Mouse (Mus musculus) retina, postnatal 7 days (tissue): Measurements from ENCODE around the gene Dnajc13.

Experiments
- DNase-seq: peaks from one replicate; pipeline ENCODE4 v3.0.0-alpha.2; 2012; ENCODE audit warnings: low read depth, low spot score

The Dnajc13 gene

DNA sequence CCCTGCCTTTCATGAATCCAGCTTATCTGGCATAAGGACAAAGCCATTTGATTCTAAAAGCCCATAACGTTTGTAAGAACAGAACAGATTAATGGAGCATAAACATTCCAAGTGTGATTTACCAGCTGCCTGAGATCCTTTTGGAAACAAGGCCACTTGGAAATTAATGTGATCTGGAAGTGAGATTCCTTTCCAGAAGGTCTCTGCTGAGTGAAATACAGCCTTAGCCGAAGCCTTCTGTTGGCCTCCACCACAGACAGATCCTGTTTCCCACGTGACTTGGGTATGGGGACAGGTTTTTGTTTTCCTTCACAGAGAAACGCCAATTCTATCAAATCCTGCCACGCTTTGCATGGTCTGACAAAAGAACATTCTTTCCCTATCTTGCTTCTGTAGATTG is 139.1 kb downstream of the Dnajc13 start:
- DNase-seq: no peak

DNA sequence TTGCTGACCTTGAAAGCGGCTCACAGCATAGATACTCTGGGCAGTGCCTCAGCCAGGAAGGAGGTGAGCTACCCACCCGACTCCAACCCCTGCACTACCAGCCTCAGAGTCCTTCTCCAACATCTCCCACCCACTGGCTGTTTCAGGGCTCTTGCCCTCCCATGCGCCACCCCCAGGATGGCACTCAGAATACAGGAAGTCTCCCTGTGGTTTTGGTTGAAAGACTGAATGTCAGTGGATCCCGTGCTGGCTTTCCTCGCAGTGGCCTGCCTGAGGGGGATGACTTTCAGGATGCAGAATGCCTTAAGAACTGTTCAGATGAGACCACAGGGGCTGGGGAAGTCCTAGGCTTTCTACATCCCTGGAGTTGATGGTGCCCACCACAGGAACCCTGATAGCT is 139.6 kb downstream of the Dnajc13 start:
- no peak for DNase-seq

DNA sequence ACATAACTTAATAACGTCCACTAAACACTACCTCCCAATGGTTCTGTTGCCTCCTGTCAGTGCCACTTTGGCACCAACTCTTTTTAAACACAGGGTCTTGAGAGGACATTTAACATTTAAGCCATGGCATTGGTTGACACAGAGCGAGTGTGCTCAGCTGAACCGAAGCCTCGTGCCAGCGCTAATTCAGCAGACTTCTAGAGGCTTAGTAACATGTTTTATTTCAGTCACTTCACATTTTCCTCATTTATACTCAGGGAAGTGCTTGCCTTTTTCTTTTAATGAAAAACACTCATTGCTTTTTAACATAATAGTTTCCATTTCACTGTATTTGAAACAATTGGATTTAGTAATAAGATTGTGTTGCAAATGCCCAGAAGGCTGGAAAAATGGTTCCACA is 153.6 kb downstream of the Dnajc13 start:
- DNase-seq: no peak

DNA sequence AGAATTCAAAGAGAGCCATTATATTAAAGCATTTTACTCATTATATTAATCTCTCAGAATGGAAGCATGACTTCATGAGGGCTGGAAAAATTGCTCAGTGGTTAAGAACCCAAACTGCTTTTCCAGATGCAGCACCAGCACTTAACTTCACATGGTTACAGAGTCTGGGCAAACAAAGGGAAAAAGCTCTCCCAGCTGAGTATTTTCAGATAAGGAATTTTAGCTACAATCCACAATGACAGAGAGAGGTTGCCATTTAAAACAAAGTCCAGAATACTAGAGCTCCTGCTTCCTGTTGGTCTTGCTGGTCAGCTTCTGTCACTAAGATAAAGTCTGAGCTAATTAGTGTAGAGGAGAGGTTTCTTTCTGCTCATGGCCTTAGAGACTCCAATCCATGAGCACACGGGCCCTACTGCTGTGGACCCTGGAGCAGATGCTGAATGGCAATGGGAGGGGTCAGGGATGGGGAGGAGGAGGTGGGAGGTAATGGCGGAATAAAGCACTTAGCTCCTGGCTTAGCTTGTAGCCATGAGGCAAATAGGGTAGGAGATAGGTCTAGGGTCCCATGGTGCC is 154.1 kb downstream of the Dnajc13 start:
- no peak for DNase-seq

DNA sequence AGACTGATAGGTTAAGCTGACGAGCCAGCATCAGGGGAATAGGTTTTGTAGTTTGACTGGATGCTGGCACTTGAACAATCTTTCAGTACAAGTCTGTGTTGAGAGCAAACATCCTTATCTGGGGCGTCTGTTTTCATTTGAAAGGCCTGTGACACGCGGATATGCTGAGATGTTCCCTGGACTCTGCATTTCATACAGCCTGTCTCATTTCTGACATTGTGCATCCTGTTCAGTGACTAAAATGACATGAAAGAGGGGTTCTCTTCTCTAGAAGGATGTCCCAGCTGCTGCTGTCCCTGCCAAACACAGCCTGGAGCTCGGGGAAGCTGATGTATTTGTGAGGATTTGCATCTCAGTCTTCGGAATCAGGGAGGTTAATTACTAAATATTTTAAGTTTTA is 155.2 kb downstream of the Dnajc13 start:
- DNase-seq: no peak

DNA sequence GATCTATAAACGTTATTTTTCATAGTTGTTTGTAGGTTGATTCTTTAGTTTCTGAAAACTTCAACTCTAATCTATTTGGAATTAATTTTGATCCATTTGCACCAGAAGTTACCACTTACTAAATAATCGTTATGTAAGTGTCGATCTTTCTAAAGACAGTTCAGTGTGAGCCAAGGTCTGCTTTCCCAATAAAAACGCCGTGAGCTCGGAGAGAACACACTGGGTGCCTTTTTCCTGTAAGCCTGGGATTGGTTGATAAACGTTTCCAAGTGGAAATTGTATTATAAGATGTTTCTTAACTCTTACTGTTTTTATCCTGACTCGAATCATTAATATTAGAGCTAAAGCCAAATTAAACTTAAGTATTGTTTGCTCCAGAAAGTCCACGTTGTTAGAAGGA is 155.8 kb downstream of the Dnajc13 start:
- DNase-seq: no peak

DNA sequence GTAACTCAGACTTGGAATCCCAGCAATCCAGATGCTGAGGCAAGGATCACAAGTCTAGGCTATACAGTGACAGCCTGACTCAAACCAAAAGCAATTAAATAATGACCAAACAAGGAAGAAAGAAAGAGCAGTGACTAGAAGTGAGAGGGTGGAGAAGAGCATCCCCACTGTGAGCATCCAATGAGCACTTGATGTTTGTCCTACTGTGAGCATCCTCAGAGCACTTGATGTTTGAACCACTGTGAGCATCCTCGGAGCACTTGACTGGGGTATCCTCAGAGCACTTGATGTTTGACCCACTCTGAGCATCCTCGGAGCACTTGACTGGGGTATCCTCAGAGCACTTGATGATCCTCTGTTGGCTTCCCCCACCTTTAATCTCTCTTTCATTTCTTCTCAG is 157.7 kb downstream of the Dnajc13 start:
- DNase-seq: no peak

DNA sequence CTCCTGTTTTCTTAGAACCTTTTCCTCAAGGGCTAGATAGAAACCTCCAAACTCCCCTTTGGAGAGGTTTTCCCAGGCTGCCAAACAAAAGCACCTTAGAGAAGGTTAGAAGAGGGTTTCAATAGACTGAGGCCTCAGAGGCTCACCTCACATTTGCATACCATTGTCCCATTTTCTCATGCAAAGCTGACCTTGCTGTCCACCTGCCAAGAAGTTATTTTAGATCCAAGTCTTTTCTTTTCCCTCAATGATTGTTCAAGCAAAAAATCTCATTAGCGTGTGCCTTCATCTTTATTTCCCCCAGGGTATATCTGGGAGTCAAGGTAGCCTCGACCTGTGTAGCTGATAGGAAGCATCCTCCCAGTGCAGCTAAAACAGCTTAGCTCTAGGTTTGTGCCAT is 159.8 kb downstream of the Dnajc13 start:
- no peak for DNase-seq

DNA sequence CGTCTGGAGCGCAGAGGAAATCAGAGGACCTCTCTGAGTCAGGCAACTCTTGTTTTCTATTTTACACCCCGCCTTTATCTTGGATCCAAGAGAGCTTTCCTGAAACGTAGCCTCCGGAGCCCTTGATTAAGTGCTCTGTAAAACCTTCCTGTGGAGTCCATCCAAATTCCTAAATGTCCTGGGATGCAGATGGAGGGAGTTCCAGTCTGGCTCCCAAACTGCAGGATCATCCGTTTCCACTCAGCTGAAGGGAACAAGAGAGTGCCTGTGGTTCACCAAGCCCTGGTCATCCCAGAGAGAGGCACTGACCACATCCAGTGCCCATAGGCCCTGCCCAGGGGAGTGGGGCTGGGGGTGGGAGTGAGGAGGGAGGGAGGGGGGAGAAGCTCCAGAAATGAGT is 160.4 kb downstream of the Dnajc13 start:
- DNase-seq: no peak

DNA sequence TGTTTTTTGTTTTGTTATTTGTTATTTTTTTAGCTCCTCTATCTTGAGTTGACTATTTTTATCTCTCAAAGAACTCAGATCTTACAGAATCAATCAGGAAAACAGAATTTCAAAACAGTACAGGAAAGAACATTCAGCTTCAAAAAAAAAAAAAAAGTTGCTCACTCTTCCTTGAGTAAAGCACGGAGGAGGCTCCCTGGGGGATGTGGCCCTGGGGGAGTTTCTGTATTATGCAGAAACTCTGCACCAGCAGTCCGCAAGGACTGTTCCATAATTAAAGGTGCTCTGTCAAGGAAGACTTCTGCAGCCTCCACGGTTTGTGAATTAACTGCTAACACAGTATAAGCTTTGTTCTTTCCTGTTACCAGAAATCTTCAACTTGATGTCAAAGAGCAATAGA is 161.3 kb downstream of the Dnajc13 start:
- no peak for DNase-seq
